Mouse (Mus musculus): ENCODE data around the gene Hlx.

DNA sequence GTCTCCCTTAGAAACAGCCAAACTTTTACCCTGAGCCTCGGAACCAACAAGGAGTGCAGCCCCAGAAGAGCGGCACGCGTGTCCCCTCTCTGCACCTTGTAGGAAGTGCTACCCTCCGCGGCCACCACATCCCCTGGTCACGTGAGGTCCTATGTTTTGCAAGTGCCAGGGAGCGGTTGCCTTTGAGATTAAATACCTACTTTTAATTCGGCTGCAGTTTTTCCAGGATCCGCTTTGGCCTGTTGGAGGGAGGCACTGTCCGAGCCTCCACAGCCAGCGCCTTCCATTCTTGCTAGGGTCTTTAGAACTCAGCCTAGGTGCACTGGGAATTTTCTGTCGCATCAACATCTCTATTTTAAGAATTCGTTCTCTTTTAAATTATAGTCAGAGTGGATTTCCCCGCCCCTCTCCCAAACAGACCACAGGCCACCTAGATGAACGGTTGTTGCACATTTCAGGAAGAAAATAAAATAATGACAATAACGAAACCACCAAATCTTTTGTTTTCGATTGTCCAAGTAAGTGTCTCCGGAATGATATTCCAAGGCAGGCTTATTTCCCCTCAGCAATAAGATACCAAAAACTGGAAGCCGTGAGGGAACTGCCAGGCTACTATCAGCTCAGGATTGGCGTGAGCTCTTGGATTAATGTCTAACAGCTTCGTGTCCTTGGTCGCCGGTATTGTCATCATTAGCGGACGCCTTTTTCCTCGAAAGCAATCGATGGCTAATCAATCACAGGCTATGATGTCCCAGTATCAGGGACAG lies 1.1 kb upstream of the Hlx start:
- TF ChIP-seq CTCF (IDR thresholded peaks at IDR 0.05; ENCODE audit: low read depth): no peak
- TF ChIP-seq EP300 (IDR thresholded peaks at IDR 0.05; ENCODE audit: low read depth): no peak

Measured in liver, embryonic 14.5 days (tissue).